Mouse (Mus musculus) WW6 (cell line): ENCODE measurements around the gene Pdzd2.

Source experiments
- DNase-seq: peaks from one replicate; pipeline ENCODE4 v3.0.0-alpha.2; 2013; ENCODE audit warnings: low read depth, low spot score

Pdzd2 gene

DNA sequence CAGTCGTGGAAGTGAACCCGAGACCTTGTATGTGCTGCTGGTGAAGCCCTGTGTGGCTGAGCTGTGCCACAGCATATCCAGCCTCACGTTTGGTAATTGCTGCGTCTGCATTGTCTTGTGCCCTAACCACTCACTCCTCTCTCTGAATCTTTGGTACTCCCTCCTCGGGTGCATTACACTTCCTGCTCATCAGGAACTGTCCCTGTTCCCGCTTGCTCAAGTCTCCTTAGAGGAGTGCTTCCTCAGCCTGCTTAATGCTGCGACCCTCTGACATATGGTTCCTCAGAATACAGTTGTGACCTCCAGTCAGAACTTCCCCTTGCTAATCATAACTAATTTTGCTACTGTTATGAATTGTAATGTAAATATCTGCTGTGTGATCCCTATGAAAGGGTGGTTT is 383.8 kb downstream of the Pdzd2 start:
- no peak for DNase-seq

DNA sequence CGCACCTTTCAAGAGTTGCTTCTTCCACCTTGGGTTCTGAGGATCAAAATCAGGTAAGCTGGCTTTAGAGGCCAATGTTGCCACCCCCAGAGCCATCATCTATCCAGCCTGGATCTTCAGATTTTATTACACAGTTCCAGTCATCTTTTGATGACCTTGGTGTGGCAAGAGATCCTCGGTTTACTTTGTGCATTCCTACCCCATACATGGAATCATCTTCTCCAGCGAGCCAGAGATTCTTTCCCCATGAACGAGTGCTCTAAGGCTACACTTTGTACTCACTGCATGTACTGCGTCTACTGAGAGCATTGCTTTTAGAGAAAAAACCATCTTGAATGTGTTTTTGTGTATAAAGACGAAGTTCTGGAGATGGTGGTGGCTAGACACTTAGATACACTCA is 384.5 kb downstream of the Pdzd2 start:
- DNase-seq: no peak

DNA sequence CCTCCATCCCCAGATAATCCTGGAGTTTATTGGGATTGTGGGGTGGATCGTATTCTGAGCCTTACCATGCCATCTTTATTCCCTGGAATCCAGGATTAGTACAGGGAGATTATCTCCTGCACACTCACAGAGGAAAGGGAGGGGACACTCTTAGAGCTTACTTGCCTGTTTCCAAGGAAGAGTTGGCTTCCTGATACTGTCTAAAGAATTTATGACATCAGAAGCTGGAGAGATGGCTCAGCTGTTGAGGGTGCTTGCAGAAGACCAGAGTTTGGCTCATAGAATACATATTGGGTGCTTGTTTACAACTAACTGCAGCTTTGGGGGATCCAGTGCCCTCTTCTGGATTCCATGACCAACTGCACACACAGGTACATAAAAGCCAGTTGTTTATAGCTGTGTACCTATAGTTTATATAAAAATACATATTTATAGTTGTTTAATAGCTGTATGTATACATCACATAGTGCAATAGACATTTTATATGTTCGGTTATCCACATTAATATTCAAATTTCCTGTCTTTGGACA is 385.4 kb downstream of the Pdzd2 start:
- no peak for DNase-seq

DNA sequence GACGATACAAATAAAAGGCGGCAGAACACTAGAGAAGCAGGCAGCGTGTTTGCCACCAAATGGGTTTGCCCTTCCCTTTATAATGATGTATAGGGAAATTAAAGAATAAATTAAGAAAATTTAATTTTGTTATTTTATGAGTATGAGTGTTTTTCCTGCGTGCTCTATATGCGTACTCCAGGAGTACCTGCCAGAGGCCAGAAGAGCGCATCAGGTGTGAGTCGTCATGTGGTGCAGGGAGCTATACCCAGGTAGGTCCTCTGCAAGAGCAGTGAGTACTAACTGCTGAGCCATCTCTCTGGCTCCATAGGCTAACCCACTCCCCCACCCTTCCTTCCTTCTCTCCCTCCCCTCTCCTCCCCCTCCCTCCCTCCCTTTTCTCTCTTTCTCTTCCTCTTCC is 388.3 kb downstream of the Pdzd2 start:
- no peak for DNase-seq

DNA sequence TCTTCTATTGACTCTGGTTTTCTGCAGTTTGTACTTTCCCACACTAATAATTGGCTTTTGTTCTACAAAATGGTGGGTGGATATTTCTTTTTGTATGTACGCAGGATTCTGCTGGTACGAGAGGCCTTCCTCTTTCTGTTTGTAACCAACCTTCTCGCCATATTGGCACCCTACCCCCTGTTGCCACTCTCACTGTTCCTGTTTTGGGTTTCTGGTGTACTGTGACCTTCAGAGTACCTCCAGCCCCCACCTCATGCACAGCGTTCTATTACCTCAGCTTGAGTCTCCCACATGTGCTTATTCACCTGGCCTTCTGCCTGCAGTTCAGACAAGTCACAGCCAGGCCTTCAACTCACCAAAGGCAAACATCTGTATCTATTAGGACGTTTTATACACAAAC is 389.9 kb downstream of the Pdzd2 start:
- DNase-seq: no peak

DNA sequence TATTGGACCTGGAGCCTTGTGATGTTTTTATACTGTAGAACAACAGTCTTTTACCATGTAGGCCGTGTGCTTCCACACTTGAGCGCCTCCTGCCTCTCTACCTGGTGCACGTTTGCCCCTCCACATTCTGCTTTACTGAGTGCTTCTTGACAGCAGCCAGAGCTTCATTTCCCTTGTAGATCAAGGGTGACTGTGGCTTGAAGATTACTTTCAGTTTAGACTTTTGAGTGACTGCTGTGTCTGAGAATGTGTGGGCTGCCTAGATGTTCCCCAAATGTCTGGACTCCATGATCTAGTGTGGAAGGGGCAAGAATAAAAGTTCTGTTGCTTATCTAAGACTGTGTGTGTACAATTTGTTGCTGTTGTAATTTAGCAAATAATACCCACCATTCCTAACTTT is 390.8 kb downstream of the Pdzd2 start:
- no peak for DNase-seq

DNA sequence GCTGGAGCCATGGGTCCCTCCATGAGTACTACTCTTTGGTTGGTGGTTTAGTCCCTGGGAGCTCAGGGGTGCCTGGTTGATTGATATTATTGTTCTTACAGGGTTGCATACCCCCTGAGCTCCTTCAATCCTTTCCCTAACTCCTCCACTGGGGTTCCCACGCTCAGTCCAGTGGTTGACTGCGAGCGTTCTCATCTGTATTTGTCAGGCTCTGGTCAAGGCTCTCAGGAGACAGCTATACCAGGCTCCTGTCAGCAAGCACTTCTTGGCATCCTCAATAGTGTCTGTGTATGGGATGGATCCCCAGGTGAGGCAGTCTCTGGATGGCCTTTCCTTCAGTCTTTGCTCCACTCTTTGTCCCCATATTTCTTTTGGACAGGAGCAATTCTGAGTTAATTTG is 392.8 kb downstream of the Pdzd2 start:
- DNase-seq: no peak

DNA sequence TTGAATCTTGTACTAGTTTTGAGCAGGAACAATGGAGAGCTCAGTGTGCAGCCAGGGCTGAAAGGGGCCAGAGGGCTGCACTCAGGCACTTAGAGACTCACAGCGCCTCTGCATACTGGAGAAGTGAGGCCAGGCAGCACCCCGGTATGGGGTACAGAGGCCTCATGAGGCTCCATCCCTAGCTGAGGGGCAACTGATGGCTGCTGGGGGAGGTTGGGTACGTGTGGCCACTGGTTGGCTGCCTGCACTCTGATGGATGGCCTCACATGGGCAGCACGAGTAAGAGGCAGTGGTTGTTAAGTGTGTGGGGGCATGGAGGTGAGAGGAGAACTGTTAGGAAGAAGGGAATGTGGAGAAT is 398.3 kb downstream of the Pdzd2 start:
- no peak for DNase-seq

DNA sequence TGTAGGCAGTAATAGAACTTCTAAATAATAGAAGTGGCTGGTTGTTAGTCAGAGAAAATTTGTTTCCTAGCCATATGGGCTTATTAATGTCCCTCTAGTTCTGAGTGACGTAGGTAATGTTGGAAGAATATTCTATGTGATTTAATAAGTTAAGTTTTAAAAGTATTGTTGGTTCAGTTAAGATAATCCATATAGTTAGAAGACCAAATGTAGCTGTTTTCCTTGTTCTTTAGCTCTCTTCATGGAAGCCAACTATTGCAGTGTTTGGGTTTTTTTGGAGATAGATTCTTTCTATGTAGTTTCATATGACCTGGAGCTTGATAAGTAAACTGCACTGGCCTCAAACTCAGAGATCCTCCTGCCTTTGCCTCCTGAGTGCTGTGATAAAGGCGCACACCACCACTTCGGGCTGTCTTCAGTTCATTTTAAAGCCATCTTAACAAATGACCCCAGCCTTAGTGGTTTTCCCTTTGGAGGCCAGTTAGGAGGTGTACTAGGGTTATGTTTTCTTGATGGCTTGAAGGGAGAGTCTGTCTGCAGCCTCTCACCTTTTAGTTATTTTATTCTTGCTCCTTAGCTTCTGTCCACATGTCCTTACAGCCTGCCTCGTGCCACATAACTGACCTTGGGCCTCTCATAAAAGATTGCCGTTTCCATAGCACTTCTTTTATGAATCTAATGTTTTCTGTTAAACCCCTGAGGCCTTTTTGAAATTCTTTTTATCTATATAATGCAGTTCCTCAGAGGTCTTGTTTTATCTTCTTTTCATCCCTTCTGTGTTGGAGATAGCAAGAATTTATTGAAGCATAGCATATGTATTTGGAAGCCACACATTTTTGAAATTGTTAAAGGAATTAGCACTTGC is 399.0 kb downstream of the Pdzd2 start:
- DNase-seq: no peak

DNA sequence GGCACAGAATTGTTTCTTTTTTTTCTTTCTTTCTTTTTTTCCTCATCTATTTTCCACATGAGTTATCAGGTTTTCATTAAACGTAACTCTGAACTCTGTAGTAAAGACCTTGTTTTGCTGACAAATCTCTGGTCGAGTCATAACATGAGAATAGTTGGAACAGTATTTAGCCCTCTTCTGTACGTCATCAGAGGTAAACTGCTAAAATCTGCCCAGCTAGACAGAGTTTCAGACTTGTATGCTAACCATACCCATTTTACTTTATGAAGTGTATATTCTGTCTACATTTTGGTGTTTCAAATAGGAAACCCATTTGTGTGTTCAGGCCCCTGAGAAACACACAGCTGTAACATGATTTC is 402.0 kb downstream of the Pdzd2 start:
- DNase-seq: no peak

DNA sequence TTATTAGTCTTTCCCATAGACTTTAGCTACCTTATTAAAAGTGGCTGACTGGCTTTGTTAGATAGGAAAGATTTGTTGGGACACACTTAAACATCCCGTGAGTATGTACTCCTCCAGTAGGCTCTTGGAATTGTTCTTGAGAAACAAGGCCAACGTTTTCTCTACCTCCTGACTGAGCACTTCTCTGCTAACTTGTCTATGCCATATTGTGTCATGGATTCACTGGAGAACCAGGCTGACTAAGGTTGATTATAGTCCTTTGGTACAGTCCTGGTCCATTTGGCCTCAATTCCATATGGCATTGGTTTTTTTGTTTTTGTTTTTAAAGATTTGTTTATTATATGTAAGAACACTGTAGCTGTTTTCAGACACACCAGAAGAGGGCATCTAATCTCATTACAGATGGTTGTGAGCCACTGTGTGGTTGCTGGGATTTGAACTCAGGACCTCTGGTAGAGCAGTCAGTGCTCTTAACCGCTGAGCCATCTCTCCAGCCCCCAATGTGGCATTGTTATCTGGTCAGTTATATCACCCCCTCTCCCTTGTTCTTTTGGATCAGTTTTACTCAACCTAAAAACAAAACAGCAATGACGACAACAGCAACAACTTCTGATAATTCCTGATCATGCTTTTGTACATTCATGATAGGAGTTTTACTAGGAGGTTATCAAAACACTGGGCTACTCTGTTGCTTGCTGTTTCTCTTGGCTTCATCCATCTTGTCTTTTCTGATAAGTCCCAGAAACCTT is 402.5 kb downstream of the Pdzd2 start:
- no peak for DNase-seq

DNA sequence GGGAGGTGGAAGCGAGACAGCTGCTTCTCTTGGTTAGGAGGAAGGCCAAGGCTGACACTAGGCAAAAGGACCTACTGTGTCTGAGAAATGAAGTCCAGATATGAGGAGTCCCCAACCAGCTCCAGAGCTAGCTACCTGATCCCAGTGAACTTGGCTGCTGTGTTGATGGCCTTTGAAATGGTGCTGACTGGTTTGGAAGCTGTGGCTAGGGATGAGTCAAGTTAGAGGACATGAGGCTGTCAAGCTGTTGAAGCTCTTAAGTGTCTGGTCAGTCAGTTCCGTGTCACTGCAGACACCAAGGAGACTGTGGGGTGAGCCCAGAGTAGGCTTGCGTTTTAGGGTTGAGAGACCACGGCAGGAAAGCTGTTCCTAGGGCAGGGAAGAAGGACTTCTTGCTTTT is 405.3 kb downstream of the Pdzd2 start:
- DNase-seq: no peak

DNA sequence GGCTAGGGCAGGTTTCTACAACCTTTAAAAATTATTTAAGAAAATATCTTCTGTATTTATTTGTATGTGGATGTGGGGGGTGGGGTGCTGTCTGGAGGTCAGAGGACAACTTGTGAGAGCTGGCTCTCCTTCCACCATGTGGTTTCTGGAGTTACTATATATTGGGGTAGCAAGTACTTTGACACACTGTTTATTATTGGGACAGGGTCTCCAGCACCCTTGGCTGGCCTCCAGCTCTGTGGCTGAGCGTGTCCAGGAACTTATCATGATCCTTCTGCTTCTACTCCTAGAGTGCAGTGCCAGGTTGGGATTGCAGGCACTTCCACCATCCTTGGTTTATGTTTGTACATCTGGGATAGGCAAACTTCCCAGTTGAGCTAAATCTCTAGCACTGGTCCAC is 408.4 kb downstream of the Pdzd2 start:
- DNase-seq: no peak

DNA sequence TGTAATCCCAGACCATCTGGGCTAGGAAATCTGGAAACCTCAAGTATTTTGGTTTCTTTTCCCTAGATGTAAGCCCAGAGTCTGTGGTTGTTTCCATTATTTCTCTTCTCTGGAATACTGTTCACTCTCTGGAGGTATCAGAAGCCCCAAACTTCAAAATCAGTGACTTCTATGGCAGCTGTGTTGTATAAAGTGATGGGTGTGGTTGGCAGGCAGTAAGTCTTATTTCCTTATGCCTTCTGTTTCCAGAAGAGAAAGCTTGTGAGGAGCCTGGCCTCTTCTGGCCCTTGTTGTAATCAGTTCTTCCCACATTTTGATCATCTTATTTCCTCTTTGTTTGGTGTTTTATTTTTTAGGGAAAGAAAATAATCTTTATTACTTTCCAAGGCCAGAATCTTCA is 408.8 kb downstream of the Pdzd2 start:
- DNase-seq: no peak

DNA sequence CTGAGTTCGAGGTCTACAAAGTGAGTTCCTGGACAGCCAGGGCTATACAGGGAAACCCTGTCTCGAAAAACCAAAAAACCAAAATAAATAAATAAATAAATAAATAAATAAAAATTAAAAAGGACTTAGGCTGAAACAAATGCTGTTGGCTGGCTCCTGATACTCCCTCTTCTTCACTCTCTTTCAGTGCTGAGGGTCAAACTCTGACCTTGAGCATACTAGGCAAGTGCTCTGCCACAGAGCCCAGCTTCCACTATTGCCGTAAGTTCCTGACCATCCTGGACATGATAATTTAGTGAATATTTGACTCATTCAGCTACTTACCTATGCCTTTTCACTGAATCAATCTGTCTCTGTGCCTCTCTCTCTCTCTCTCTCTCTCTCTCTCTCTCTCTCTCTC is 409.3 kb downstream of the Pdzd2 start:
- no peak for DNase-seq

DNA sequence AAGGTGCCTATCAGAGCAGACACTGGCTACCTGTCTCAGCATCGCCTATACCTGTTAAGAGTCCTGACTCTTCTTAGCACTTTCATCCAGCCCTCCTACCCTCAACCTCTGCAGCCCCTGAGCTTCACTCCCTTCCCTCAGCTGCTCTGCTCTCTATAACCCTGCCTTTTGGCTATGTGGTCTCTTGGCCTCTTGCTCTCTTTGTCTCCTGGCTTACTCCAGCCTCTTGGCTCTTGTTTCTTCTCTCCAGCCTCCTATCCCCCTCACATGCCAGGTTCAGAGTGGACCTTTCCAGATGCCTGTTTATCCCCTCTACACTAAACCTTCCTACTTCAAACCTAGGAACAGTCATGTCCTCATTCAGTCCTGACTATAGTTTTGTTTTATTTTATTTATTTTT is 415.4 kb downstream of the Pdzd2 start:
- DNase-seq: no peak

DNA sequence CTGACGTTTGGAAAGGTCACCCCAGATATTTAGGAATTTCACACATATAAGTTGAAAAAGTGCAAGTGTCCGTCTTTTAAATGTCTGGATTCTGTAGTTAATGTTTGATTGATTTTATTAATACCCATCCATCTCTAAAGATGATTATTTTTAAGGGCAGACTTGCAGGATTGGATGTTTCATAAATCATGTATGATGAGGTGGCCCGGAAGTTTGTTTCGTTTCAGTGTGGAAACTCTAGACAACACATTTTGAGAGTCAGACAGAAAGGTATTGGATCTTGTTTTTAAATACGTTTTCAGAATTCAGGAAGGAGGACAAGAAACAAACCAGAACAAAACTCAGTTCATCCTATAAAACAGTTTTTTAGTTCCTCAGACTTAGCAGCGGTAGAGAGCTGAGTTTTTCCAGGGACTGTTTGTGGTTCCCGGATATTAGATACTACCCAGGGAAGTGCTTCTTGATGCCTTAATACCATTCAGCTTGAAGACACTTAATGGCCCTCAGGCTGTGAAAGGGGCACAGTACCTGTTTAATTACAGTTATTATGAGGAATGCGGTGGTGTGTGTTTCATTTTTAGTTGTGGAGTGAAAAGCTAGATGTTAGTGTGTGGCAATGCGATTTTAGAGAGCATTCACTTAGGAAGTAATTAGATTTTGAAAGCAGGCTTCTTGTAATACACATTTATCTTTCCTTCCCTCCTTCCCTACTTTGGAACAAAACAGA is 416.9 kb downstream of the Pdzd2 start:
- no peak for DNase-seq

DNA sequence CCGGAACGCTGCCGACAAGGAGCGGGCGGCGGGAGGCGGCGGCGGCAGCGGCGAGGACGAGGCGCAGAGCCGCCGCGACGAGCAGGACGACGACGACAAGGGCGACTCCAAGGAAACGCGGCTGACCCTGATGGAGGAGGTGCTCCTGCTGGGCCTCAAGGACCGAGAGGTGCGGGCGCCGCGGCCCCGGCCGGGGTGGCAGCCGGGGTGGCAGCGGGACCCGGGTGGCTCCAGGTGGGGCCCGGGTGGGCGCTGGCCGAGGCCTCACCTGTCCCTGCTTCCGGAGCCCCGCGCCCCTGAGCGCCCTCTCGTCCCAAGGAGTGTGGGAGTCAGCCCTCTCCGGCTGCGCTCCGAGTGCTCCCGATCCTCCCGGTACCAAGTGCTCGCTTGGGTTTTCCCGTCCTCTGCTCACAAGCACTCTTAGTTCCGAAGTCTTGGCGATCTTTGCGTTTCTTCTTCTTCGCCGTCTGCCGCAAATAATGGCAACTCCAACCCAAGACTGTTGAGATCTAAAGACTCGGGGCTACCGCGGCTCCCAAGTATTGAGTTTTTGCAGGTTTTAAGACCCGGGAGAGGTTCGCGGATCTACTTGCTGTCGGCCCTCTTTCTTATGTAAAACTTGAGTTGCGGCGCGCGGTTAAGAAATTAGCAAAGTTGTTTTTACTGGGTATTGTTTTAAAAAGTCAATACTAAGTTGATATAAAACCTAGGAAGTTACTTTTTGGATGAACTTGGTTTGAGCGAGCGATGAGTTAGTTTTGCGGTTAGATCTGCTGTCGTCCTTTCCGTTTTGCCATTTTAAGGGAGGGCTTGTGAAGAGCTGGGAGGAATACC is 417.7 kb downstream of the Pdzd2 start, which contains the start of gene 1810049J17Rik:
1810049J17Rik (minus strand) TSS at position 112 of the 834 bp plus-strand sequence.
- no peak for DNase-seq

DNA sequence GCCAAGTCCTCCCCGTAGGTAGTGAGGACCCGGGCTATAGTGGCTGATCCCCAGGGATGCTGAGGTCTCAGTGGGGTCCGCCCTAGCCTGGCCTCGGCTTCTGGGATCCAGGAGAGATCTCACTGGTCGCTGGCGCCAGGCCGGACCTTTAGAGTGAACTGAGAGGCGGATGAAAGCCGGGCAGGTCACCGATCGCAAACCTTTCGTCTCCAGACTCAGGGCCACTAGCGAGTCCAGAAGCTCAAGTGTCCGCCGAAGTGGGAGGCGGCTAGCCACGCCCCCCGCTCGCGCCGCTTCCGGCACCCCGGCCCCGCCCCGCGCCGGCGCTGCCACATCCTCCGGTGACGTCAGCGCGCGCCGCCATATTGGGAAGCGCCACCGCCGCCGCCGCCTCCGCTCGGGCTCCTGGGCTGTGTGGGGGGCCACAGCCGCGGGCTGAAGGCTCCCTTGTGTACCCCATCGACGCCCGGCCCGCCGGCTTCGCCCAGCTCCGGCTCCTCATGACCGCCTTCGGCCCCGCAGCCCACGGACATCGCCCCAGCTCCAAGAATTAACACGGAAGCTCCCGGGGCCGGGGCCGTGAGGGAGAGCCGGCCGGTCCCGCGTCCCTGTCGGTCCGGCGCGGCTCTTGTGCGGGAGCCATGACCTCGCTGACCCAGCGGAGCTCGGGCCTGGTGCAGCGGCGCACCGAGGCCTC is 418.5 kb downstream of the Pdzd2 start, which contains the start of gene Golph3:
Golph3 (plus strand) TSS at position 360 of the 697 bp plus-strand sequence.
- DNase-seq: peak; percentile 62

DNA sequence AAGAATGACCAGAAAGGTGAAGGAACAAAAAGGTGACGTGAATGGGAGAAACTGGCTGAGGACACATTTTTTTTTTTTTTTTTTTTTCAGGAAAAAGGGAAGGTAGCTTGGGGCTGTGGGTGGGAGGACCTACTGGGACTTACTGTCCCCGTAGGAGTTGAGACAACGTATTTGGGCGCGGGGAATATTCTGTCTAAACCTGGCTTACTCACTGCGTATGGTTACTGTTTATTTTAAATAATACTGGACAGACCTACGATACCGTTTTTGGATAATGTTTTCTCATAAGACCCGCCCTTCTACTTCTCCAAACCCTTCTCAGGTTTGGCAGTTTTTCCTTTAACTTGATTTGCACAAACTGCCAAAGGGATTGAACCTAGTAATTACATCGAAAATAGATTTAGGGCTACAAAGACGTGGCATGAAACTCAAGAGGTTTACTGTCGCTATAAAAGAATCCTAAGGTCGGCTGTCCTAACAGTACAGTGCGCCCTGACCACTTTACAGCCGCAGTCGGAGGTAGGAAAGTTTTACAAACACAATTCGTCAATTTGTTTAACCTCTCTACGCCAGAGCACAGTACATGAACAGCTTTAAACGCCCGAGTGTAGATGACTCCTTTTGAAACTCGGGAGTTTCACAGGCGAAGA is 419.2 kb downstream of the Pdzd2 start:
- no peak for DNase-seq
